Mouse (Mus musculus): ENCODE results near the gene Pdzk1ip1.

DNA sequence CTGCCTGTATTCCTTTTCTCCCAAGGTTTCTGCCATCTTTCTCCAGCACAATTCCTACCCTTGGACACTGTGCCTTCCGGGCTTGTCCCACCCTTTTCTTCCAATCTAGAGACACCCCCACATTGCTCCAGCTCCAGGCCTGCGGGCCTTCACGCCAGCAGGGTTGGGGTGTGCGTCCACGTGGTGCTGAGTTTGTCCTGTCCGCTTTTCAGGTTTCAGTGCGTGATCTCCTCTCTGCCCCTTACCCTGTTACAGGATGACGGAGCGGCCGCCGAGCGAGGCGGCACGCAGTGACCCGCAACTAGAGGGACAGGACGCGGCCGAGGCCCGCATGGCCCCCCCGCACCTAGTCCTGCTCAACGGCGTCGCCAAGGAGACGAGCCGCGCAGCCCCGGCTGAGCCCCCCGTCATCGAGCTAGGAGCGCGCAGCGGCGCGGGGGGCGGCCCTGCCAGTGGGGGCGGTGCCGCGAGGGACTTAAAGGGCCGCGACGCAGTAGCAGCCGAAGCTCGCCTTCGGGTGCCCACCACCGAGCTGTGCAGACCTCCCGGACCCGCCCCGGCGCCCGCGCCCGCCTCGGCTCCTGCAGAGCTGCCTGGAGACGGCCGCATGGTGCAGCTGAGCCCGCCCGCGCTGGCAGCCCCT, 25.5 kb upstream of the Pdzk1ip1 start:
- TF ChIP-seq CTCF (IDR thresholded peaks at IDR 0.05; ENCODE audit: low read depth, low read length) (no peak), GATA2 (IDR thresholded peaks at IDR 0.05; ENCODE audit: borderline replicate concordance, low read depth, low read length) (no peak), GATA1 (IDR thresholded peaks at IDR 0.05; ENCODE audit: borderline replicate concordance, low read length) (no peak), TAL1 (conservative IDR thresholded peaks at IDR 0.05; ENCODE audit: low read depth, low read length) (no peak), POLR2AphosphoS5 (IDR thresholded peaks at IDR 0.05; ENCODE audit: insufficient replicate concordance, low read depth, low read length) (no peak)
